Mouse (Mus musculus): Measurements from ENCODE around the gene Rnf157. TPM values are rescaled to one million over a fixed set of nuclear protein-coding genes. Genes with fewer than 3 reads are reported as not detected.
"Not testable (repeated sequence)": the region's sequence is repeated elsewhere in the genome, so short reads cannot be mapped to it uniquely, and the experiment has no call there.

Rnf157 gene
- polyA plus RNA-seq, 1 experiment from 2014 or later, result 1.2 TPM

- Histone ChIP-seq H3K4me3 (ENCODE audit: low read depth, low read length) (no peak overlapping the region), H3K4me2 (ENCODE audit: low read depth, low read length) (no peak overlapping the region), H3K9ac (ENCODE audit: low read depth, low read length) (no peak overlapping the region), H3K4me1 (ENCODE audit: control insufficient read depth, low read depth, low read length) (peaks cover 4% of the 10 kb centered on the region; the same call in 1 of the 2 replicates), H3K27ac (ENCODE audit: low read length) (no peak overlapping the region), H3K36me3 (ENCODE audit: control insufficient read depth, insufficient read depth) (peaks cover 6% of the 10 kb centered on the region), H3K27me3 (ENCODE audit: control insufficient read depth, insufficient read depth, low read depth, low read length) (no peaks in the 10 kb centered on the region), H3K9me3 (replicated peaks; ENCODE audit: control insufficient read depth, low read length) (no peaks in the 10 kb centered on the region)
- WGBS (ENCODE audit: insufficient replicate concordance), result 81% methylated on average over 11 of the region's 11 CpGs
- ATAC-seq (ENCODE audit: low read depth), result no peak
Observed at GRCm38 (mm10) chr11:116396276-116396933, 16.4 kb downstream of the Rnf157 start.

GRCm38 (mm10) chr11:116394769-116395168, 18.1 kb downstream of the Rnf157 start:
- no peaks in the 10 kb centered on the region for H3K27me3 ChIP-seq (ENCODE audit: control insufficient read depth, insufficient read depth, low read depth, low read length)
- peaks cover 4% of the 10 kb centered on the region; the same call in 1 of the 2 replicates for H3K4me1 ChIP-seq (ENCODE audit: control insufficient read depth, low read depth, low read length)
- peaks cover 6% of the 10 kb centered on the region for H3K36me3 ChIP-seq (ENCODE audit: control insufficient read depth, insufficient read depth)
- ATAC-seq (ENCODE audit: low read depth), result peak; percentile 50
- H3K4me2 ChIP-seq (ENCODE audit: low read depth, low read length), result peak overlapping the region; percentile 42
- no peaks in the 10 kb centered on the region for H3K9me3 ChIP-seq (replicated peaks; ENCODE audit: control insufficient read depth, low read length)
- peak overlapping the region; percentile 22; the same call in 1 of the 2 replicates for H3K4me3 ChIP-seq (ENCODE audit: low read depth, low read length)
- H3K9ac ChIP-seq (ENCODE audit: low read depth, low read length), result no peak overlapping the region; the same call in 1 of the 2 replicates
- WGBS (ENCODE audit: insufficient replicate concordance), result 70% methylated on average over 4 of the region's 4 CpGs
- peak overlapping the region; percentile 37; the same call in 1 of the 2 replicates for H3K27ac ChIP-seq (ENCODE audit: low read length)

- Histone ChIP-seq H3K27me3 (ENCODE audit: control insufficient read depth, insufficient read depth, low read depth, low read length) (no peaks in the 10 kb centered on the region), H3K4me3 (ENCODE audit: low read depth, low read length) (peak overlapping the region; percentile 43), H3K27ac (ENCODE audit: low read length) (peak overlapping the region; percentile 80), H3K4me2 (ENCODE audit: low read depth, low read length) (peak overlapping the region; percentile 34), H3K9ac (ENCODE audit: low read depth, low read length) (peak overlapping the region; percentile 39), H3K9me3 (replicated peaks; ENCODE audit: control insufficient read depth, low read length) (no peaks in the 10 kb centered on the region), H3K4me1 (ENCODE audit: control insufficient read depth, low read depth, low read length) (peaks cover 12% of the 10 kb centered on the region), H3K36me3 (ENCODE audit: control insufficient read depth, insufficient read depth) (no peaks in the 10 kb centered on the region)
- 59% methylated on average over 14 of the region's 14 CpGs for WGBS (ENCODE audit: insufficient replicate concordance)
- peak; percentile 87 for ATAC-seq (ENCODE audit: low read depth)
Observed at GRCm38 (mm10) chr11:116388841-116389480, 23.9 kb downstream of the Rnf157 start.

- H3K27me3 ChIP-seq (ENCODE audit: control insufficient read depth, insufficient read depth, low read depth, low read length), result no peaks in the 10 kb centered on the region
- 26% methylated on average over 15 of the region's 16 CpGs for WGBS (ENCODE audit: insufficient replicate concordance)
- ATAC-seq (ENCODE audit: low read depth), result peak; percentile 28; the same call in 1 of the 2 replicates
- peak overlapping the region; percentile 52 for H3K27ac ChIP-seq (ENCODE audit: low read length)
- H3K4me1 ChIP-seq (ENCODE audit: control insufficient read depth, low read depth, low read length), result peaks cover 12% of the 10 kb centered on the region
- no peaks in the 10 kb centered on the region for H3K9me3 ChIP-seq (replicated peaks; ENCODE audit: control insufficient read depth, low read length)
- H3K36me3 ChIP-seq (ENCODE audit: control insufficient read depth, insufficient read depth), result no peaks in the 10 kb centered on the region
- H3K9ac ChIP-seq (ENCODE audit: low read depth, low read length), result no peak overlapping the region; the same call in 1 of the 2 replicates
- H3K4me2 ChIP-seq (ENCODE audit: low read depth, low read length), result 0 out of 2 replicates have a peak overlapping the region, but pooled peaks have one; percentile 2
- no peak overlapping the region for H3K4me3 ChIP-seq (ENCODE audit: low read depth, low read length)
Observed at GRCm38 (mm10) chr11:116387086-116388071, 25.5 kb downstream of the Rnf157 start.

- Histone ChIP-seq H3K9me3 (replicated peaks; ENCODE audit: control insufficient read depth, low read length) (no peaks in the 10 kb centered on the region), H3K36me3 (ENCODE audit: control insufficient read depth, insufficient read depth) (no peaks in the 10 kb centered on the region), H3K9ac (ENCODE audit: low read depth, low read length) (no peak overlapping the region), H3K4me2 (ENCODE audit: low read depth, low read length) (no peak overlapping the region), H3K27me3 (ENCODE audit: control insufficient read depth, insufficient read depth, low read depth, low read length) (no peaks in the 10 kb centered on the region), H3K27ac (ENCODE audit: low read length) (no peak overlapping the region), H3K4me1 (ENCODE audit: control insufficient read depth, low read depth, low read length) (peaks cover 12% of the 10 kb centered on the region), H3K4me3 (ENCODE audit: low read depth, low read length) (no peak overlapping the region)
- no peak for ATAC-seq (ENCODE audit: low read depth)
- 57% methylated on average over 5 of the region's 5 CpGs for WGBS (ENCODE audit: insufficient replicate concordance)
Observed at GRCm38 (mm10) chr11:116385999-116386398, 26.8 kb downstream of the Rnf157 start.

GRCm38 (mm10) chr11:116384171-116384570, 28.7 kb downstream of the Rnf157 start:
- H3K36me3 ChIP-seq (ENCODE audit: control insufficient read depth, insufficient read depth), result no peaks in the 10 kb centered on the region
- H3K9ac ChIP-seq (ENCODE audit: low read depth, low read length), result no peak overlapping the region
- no peak overlapping the region for H3K27ac ChIP-seq (ENCODE audit: low read length)
- no peak overlapping the region for H3K4me3 ChIP-seq (ENCODE audit: low read depth, low read length)
- no peaks in the 10 kb centered on the region for H3K27me3 ChIP-seq (ENCODE audit: control insufficient read depth, insufficient read depth, low read depth, low read length)
- no peaks in the 10 kb centered on the region for H3K9me3 ChIP-seq (replicated peaks; ENCODE audit: control insufficient read depth, low read length)
- no peak overlapping the region for H3K4me2 ChIP-seq (ENCODE audit: low read depth, low read length)
- ATAC-seq (ENCODE audit: low read depth), result no peak
- WGBS (ENCODE audit: insufficient replicate concordance), result 72% methylated on average over 11 of the region's 11 CpGs
- peaks cover 12% of the 10 kb centered on the region for H3K4me1 ChIP-seq (ENCODE audit: control insufficient read depth, low read depth, low read length)

GRCm38 (mm10) chr11:116383070-116383469, 29.8 kb downstream of the Rnf157 start:
- H3K4me3 ChIP-seq (ENCODE audit: low read depth, low read length); H3K4me1 ChIP-seq (ENCODE audit: control insufficient read depth, low read depth, low read length); H3K27me3 ChIP-seq (ENCODE audit: control insufficient read depth, insufficient read depth, low read depth, low read length); H3K36me3 ChIP-seq (ENCODE audit: control insufficient read depth, insufficient read depth); H3K4me2 ChIP-seq (ENCODE audit: low read depth, low read length); H3K9me3 ChIP-seq (replicated peaks; ENCODE audit: control insufficient read depth, low read length); H3K27ac ChIP-seq (ENCODE audit: low read length); ATAC-seq (ENCODE audit: low read depth); H3K9ac ChIP-seq (ENCODE audit: low read depth, low read length): not testable (repeated sequence)
- WGBS (ENCODE audit: insufficient replicate concordance), result 80% methylated on average over 5 of the region's 5 CpGs

GRCm38 (mm10) chr11:116380767-116381166, 32.1 kb downstream of the Rnf157 start:
- no peak overlapping the region for H3K4me3 ChIP-seq (ENCODE audit: low read depth, low read length)
- no peaks in the 10 kb centered on the region for H3K27me3 ChIP-seq (ENCODE audit: control insufficient read depth, insufficient read depth, low read depth, low read length)
- no peaks in the 10 kb centered on the region for H3K9me3 ChIP-seq (replicated peaks; ENCODE audit: control insufficient read depth, low read length)
- H3K9ac ChIP-seq (ENCODE audit: low read depth, low read length), result no peak overlapping the region
- no peak overlapping the region for H3K27ac ChIP-seq (ENCODE audit: low read length)
- H3K36me3 ChIP-seq (ENCODE audit: control insufficient read depth, insufficient read depth), result no peaks in the 10 kb centered on the region
- no peak overlapping the region for H3K4me2 ChIP-seq (ENCODE audit: low read depth, low read length)
- WGBS (ENCODE audit: insufficient replicate concordance), result 61% methylated on average over 7 of the region's 7 CpGs
- no peaks in the 10 kb centered on the region for H3K4me1 ChIP-seq (ENCODE audit: control insufficient read depth, low read depth, low read length)
- no peak for ATAC-seq (ENCODE audit: low read depth)
